ENCODE assay signal across 14 mouse cellular contexts in the genomic region with DNA sequence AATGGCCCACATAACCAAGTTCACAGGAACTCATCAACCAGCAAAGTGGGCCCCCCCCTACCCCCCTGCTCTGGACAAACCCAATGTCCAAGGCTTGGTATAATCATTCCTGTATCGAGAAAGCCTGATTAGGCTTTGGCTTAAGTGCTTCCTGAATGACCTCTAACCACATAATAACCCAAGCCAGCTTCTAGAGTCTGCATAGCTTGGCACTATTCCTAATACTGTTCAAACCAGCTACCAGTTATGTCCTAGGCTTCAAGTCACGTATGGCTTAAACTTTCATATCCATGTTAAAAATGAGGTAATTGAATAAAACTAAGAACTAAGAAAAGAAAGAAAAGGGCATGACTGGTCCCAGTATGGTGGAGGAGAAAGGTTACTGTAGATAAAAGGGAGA. TPM values are rescaled to one million over a fixed set of nuclear protein-coding genes. Genes with fewer than 3 reads are reported as not detected.
"Had no signal": no experiment of that assay in that cellular context is flagged by ENCODE, and none has a peak within 500 bp of the region (broad histone marks: within the 10 kb centered on the region; RNA-seq: fewer than 3 reads in every experiment).

No protein-coding gene starts in this region.

- H3K9me3 ChIP-seq: limb, embryonic 15.5 days; liver, embryonic 15.5 days; midbrain, embryonic 12.5 days; neural tube, embryonic 13.5 days; stomach, embryonic 15.5 days had no signal

- H3K27me3 ChIP-seq: limb, embryonic 15.5 days; liver, embryonic 15.5 days; midbrain, embryonic 12.5 days; neural tube, embryonic 13.5 days; stomach, embryonic 15.5 days had no signal

- ATAC-seq: inflammation-experienced regulatory T-cells, adult 6 months; midbrain, embryonic 16.5 days had no signal

- H3K9ac ChIP-seq: limb, embryonic 15.5 days; liver, embryonic 15.5 days; lung, embryonic 14.5 days; midbrain, embryonic 12.5 days; neural tube, embryonic 13.5 days; stomach, embryonic 15.5 days had no signal

- H3K4me1 ChIP-seq: limb, embryonic 15.5 days; midbrain, embryonic 12.5 days; neural tube, embryonic 13.5 days; stomach, embryonic 15.5 days had no signal

- DNase-seq: kidney, adult 8-10 months; kidney, postnatal 14 days; lung, embryonic 14.5 days; lung, postnatal 10 days; retina, postnatal 1 day; right cerebral cortex, postnatal 4 days had no signal

- H3K36me3 ChIP-seq: neural tube, embryonic 13.5 days had no signal

- H3K4me3 ChIP-seq: limb, embryonic 15.5 days; liver, embryonic 15.5 days; midbrain, embryonic 12.5 days; neural tube, embryonic 13.5 days; stomach, embryonic 15.5 days had no signal

- H3K4me2 ChIP-seq: limb, embryonic 15.5 days; liver, embryonic 15.5 days; lung, embryonic 14.5 days; midbrain, embryonic 12.5 days; neural tube, embryonic 13.5 days; stomach, embryonic 15.5 days had no signal

- H3K27ac ChIP-seq: limb, embryonic 15.5 days; liver, embryonic 15.5 days; midbrain, embryonic 12.5 days; neural tube, embryonic 13.5 days; stomach, embryonic 15.5 days had no signal

RNA-seq across cellular contexts. Expression of gene Ch25h, which starts 41.4 kb away (rescaled TPM):
- total RNA-seq: megakaryocyte-erythroid progenitor cell, adult 5-6 weeks had no signal
